Mouse (Mus musculus) ES-Bruce4 (cell line): ENCODE measurements around the gene Celf2. TPM values are rescaled to one million over a fixed set of nuclear protein-coding genes. Genes with fewer than 3 reads are reported as not detected.

ENCODE experiments used
- H3K27ac ChIP-seq: 2 replicates; pipeline ENCODE4 v1.5.1; 2012; ENCODE audit warnings: low read length, inconsistent platforms; ENCODE audit not compliant: insufficient read depth
- H3K27me3 ChIP-seq: 2 replicates; pipeline ENCODE4 v1.6.1; 2012; ENCODE audit warnings: mild to moderate bottlenecking, low read length, inconsistent platforms; ENCODE audit not compliant: control insufficient read depth, poor library complexity, insufficient read depth, severe bottlenecking
- H3K36me3 ChIP-seq: 2 replicates; pipeline ENCODE4 v1.6.1; 2012; ENCODE audit warnings: inconsistent platforms, mild to moderate bottlenecking, low read length, moderate library complexity; ENCODE audit not compliant: control insufficient read depth, poor library complexity, insufficient read depth, severe bottlenecking
- H3K4me1 ChIP-seq: one replicate; pipeline ENCODE4 v1.8.1; 2011; ENCODE audit warnings: low read length; ENCODE audit not compliant: control insufficient read depth, insufficient read depth
- H3K4me3 ChIP-seq: 2 replicates; pipeline ENCODE4 v1.5.1; 2011; ENCODE audit warnings: low read depth, mild to moderate bottlenecking, low read length
- H3K9ac ChIP-seq: 2 replicates; pipeline ENCODE4 v1.6.1; 2012; ENCODE audit warnings: low read depth, mild to moderate bottlenecking, inconsistent platforms; ENCODE audit not compliant: poor library complexity, severe bottlenecking
- H3K9me3 ChIP-seq: replicated peaks from 2 replicates; pipeline ENCODE4 v1.6.1; 2012; ENCODE audit warnings: mild to moderate bottlenecking, low read length, inconsistent platforms; ENCODE audit not compliant: control insufficient read depth, poor library complexity, insufficient read depth, severe bottlenecking
- CTCF ChIP-seq: IDR thresholded peaks from one replicate; pipeline ENCODE4 v1.8.1; 2011; ENCODE audit warnings: low read depth, low read length
- EP300 ChIP-seq: IDR thresholded peaks from 2 replicates; pipeline ENCODE4 v1.6.1; 2011; ENCODE audit warnings: low read depth, low read length; ENCODE audit not compliant: insufficient read depth
- POLR2A ChIP-seq: IDR thresholded peaks from one replicate; pipeline ENCODE4 v1.8.1; 2011; ENCODE audit warnings: low read length; ENCODE audit not compliant: insufficient read depth
- polyA plus RNA-seq: library from polyadenylated mRNA; stranded (reverse); fragments of >200 nt; gene quantifications from 2 replicates; pipeline ENCODE4 v1.2.4, GENCODE M21; 2011; ENCODE audit warnings: low read depth; ENCODE audit not compliant: missing spikeins, insufficient read depth, insufficient read length

Gene Celf2
- polyA plus RNA-seq, 1 experiment, result 10.6 TPM

DNA sequence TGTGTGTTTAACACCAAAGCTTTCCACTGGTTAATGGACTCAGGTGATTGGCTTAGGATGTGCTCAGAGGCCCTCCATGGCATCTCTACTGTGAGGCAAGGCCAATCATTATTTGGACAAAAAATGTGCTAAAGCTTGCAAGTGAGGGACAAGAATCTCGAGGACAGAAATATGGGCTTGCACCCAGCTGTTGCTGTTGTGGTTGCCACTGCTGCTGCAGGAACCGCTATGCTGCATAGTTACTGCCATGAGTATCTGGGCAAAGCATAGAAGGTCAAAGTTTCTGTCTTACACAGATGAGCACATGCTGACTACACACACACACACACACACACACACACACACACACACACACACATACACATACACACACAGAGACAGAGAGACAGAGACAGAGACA is 24.8 kb upstream of the Celf2 start:
- no peak for TF ChIP-seq EP300
- Histone ChIP-seq H3K4me3 (no peak overlapping the region), H3K4me1 (no peaks in the 10 kb centered on the region), H3K36me3 (no peaks in the 10 kb centered on the region), H3K27ac (no peak overlapping the region), H3K27me3 (no peaks in the 10 kb centered on the region), H3K9me3 (no peaks in the 10 kb centered on the region), H3K9ac (no peak overlapping the region)

DNA sequence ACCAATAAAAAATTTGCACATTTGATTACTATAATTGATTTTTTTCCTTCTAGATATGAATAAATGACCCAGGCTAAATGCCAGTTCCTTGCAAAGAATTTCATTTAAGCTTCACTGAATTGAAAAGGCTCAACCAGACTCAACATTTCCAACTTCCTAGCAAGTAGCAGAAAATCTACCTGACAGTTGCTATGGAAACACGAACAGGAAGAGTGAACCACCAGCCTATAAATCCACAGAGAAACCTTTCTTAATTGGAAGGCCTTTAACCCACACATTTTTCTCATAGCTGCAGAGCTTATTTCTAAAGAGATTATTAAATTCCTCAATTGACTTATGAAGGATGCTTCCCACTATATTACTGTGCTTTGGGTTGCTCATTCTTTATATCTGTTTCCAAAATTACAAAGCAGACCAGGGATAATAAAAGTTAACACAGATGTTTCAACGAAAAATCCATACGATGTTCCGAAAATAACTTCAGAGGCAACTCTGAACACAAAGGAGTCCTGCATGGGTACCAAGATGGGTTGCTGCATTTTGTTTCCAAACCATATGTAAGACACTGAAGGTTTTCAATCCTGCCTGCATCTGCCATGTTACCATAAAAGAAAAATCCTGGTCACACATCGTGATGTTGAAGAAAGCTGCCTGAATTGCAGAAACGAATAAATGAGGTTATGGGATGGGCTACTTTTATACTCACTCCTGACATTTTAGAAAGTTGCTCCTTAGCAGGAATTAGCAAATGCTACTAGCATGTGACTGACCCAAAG is 22.0 kb upstream of the Celf2 start:
- TF ChIP-seq EP300 (no peak), POLR2A (no peak), CTCF (no peak)
- H3K4me3 ChIP-seq, result no peak overlapping the region
- H3K36me3 ChIP-seq, result no peaks in the 10 kb centered on the region
- H3K4me1 ChIP-seq, result no peaks in the 10 kb centered on the region
- no peaks in the 10 kb centered on the region for H3K27me3 ChIP-seq
- H3K9ac ChIP-seq, result no peak overlapping the region
- no peaks in the 10 kb centered on the region for H3K9me3 ChIP-seq
- no peak overlapping the region for H3K27ac ChIP-seq

DNA sequence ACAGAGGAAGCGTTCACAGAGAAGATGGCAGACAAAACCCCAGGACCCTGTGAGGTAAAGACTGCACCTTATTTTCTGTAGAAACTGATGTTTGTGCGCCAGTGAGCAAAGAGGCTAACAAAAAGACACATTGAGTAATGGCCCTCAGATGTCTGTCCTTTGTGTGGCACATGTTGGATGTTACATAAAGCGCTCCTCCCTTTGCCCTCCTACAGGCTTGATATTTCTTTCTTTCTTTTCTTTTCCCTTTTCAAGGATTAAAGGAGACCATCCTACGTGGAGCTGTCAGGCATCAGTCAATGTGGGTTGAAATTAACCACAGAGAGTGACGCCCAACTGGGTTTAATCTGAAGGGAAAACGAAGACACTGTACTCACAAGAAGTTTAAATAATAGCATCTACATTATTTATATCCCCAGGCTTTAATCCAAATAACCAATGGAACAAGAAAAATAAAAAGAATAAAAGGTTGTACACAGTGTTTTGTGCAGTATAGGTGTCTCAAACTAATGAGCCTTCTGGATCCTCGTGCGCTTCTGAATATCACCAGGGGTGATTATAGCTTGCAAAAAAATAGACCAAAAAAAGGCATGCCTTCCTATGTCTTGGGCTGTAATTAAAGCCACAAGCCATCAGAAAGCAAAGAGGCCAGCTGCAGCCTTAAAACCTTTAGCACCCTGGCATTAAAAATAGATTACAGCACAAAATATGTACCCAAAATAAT is 21.3 kb upstream of the Celf2 start:
- TF ChIP-seq CTCF (no peak), POLR2A (no peak), EP300 (no peak)
- H3K9ac ChIP-seq, result no peak overlapping the region
- no peak overlapping the region for H3K4me3 ChIP-seq

DNA sequence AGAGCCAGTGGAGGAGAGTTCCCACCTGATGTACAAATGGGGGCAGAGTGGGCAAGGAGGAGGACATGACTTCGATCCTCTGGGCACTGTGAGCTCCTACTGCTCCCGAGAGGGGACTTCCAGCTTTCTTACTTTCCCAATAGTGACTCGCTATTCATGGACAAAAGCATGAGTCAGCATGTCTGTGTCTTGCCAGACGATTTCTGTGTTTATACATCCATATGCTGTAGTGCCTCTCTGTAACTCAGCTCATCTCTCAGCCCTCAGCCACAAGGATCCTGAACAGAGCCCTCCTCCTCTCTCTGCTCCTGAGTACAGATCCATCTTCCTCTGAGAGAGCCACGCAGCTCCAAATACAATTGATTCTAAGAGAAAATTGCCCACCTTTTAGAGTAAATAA is 20.3 kb upstream of the Celf2 start:
- TF ChIP-seq POLR2A (no peak), CTCF (no peak), EP300 (no peak)
- Histone ChIP-seq H3K27ac (no peak overlapping the region), H3K27me3 (no peaks in the 10 kb centered on the region), H3K9ac (no peak overlapping the region), H3K36me3 (no peaks in the 10 kb centered on the region), H3K4me1 (no peaks in the 10 kb centered on the region), H3K4me3 (no peak overlapping the region), H3K9me3 (no peaks in the 10 kb centered on the region)

More for the DNA sequence above, 21.3 kb upstream of the Celf2 start:
- Histone ChIP-seq H3K4me1 (no peaks in the 10 kb centered on the region), H3K27ac (no peak overlapping the region), H3K27me3 (no peaks in the 10 kb centered on the region), H3K9me3 (no peaks in the 10 kb centered on the region), H3K36me3 (no peaks in the 10 kb centered on the region)

DNA sequence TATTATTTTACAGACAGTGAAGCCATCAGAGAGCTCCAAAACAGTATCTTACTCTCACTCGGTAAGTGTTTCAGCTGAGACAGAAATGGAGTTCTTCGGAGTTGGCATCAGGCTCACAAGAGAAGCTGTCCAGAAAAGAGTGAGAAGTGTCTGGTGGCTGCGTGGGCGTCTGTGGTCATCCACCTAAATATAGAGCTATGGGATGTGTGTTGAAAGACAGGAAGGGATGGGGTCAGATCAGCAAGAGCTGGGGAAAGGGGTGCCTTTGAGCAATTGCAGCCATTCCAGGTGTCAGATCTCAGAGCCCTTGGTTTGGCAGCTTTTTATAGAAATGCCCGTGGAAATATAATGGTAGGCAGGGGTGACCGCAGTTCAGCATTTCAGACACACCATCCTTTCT is 17.3 kb upstream of the Celf2 start:
- Histone ChIP-seq H3K36me3 (no peaks in the 10 kb centered on the region), H3K4me1 (no peaks in the 10 kb centered on the region), H3K9ac (no peak overlapping the region), H3K27me3 (no peaks in the 10 kb centered on the region), H3K27ac (no peak overlapping the region), H3K9me3 (no peaks in the 10 kb centered on the region), H3K4me3 (no peak overlapping the region)
- no peak for TF ChIP-seq CTCF
- no peak for TF ChIP-seq EP300
- TF ChIP-seq POLR2A, result no peak

DNA sequence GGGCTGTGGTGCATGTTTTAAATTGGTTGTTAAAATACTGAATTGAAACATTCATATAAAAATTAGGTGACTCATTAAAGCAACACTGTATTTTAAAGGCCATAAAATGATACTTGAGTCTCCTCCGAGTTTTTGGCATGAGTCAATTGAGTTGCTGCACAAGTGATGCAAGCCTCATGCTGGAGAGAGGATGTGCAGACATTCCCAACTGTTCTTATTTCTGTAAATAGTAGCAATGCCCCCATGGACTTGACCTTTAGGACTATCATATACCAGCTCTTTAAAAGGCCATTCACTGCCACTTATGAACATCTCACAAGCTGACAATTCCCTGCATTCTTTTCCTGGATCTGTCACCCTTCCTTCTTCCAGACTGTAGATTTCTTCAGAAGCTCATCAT is 10.1 kb upstream of the Celf2 start:
- Histone ChIP-seq H3K27me3 (no peaks in the 10 kb centered on the region), H3K9me3 (no peaks in the 10 kb centered on the region), H3K27ac (no peak overlapping the region), H3K4me3 (no peak overlapping the region), H3K36me3 (no peaks in the 10 kb centered on the region), H3K4me1 (no peaks in the 10 kb centered on the region), H3K9ac (no peak overlapping the region)
- TF ChIP-seq EP300 (no peak), POLR2A (no peak), CTCF (no peak)
